Mouse (Mus musculus) lung, postnatal 14 days (tissue): ENCODE measurements around the gene Tmem209.

Source experiments
- DNase-seq: peaks from one replicate; pipeline ENCODE4 v3.0.0; 2021

The Tmem209 gene

DNA sequence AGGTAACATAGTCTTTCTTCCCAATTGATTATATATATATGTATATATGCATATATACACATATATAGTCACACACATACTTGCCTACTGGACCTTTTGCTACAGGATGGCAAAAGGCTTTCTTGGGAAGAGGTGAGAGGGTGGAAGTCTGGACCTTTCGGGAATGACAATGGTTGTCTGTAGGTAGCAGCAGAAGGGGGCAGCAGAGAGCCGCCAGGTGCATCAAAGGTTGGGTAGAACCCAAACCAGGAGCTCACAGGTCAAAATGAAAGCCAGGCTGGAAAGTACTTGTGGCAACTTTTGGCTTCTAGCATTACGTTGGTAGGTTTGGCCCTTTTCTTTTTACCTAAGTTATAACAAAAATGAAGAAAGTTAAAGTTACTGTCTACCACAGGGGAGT, 25.8 kb upstream of the Tmem209 start:
- DNase-seq = peak; percentile 68

DNA sequence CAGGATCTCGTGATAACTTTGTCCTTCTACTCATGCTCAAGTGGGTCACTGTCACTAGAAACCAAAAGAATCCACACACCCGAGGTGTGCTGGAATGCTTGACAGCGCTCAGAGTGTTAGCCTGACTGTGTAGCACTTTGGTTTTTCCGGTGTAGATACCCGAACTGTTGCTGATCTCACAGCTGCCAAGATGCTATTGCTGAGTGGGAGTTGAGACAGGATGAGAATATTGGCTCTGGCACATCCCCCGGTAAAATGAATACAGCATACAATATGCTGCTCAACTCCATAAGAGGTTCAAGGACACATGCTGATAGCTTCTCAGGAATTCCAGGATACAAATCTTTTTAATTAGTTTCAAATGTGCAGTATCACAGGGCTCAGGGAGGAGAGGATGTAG, 19.2 kb upstream of the Tmem209 start:
- no peak for DNase-seq

DNA sequence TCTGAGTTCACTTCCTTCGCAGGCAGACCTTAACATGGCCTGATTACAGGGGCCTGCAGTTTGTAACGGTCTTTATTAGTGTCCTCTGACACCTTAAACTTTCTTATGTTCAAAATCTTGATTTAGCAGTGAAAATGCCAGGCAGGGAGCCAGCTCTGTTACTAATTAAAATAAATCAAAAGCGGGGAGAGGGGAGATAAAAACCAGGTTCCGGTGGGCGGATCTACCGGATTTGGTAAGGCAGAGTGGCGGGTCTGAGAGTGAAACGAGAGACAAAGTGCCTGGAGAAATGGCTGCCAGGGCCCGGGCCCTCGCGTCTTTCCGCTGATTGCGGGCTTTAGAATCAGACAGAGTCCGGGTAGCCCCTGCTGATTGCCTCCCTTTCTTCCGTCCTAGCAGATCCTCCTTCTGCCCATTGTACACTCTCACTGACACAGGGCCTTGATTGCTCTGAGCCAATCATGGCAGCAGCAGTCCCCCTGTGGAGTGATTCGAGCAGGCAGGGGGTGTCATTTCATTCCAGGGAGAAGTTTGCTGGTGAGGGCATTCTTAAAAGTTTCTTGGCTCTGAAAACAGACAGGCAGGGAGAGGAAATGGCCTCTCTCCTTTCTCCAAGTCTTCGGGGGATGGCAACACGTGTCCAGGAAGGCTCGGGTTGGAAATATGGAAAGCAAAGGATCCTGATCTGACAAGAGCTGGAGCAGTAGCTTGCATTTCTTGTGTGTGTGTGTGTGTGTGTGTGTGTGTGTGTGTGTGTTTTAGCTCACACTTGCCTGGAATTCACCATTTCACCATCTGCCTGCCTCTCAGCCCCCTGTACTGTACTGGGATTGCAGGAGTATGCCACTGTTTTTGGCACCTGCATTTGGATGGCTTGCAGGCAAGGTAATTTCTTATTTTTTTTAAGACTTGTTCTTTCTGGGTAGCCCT, 17.3 kb upstream of the Tmem209 start:
- no peak for DNase-seq

DNA sequence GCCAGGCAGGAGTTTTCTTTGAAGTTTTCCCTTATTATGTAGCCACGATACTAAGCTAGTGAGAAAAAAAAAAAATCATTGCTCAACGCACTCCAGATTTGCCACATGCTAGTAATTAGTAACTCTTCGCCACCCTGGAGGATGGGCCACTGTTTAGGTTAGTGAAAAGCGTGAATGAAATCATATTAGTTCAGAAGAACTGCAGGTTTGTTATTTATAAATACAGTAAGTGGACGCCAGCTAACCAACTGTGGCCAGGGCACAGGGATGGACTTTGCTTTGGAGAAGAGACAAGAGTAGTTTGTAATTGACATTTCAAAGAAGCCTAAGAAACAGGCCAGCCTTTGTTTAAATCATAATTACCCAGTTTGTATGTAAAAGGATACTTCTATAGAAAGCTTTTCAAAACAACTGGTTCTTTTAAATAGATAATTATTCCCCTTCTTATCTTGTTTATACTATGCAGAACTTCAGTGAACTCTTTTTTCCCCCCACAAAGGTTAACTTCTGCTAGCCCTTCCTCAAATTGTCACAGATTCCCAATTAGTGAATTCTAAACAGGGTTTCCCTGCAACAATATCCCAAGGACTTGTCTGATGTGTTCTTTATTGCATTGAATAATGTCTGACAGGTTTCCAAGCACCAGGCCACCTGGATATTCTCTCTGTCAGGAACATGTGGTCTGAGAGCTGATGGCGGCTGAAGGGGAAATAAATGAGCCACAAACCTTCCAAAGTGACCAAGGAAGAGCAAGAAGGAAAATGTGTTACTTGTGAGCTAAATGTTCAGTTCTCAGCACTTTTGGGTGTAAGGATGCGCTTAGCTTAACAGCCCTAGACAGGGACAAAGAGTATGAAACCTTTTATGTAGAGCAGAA, 16.1 kb upstream of the Tmem209 start:
- DNase-seq = no peak

DNA sequence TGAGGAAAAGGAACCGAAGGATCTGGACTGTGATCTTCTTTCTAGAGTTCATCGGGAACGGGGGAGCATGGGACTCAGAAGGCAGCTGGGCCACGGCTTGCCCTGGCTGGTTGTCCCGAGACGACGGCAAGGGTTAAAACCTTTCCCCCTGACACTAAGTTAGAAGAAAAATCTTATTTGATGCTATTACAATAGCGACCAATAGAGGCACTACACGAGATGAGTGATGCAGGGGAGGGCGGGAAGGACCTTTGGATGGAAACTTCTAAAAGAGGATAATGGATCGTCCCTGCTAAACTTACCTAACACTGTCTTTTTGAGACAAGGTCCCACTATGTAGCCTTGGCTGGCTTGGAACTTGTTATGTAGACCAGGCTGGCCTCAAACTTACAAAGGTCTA, 10.8 kb upstream of the Tmem209 start:
- no peak for DNase-seq

DNA sequence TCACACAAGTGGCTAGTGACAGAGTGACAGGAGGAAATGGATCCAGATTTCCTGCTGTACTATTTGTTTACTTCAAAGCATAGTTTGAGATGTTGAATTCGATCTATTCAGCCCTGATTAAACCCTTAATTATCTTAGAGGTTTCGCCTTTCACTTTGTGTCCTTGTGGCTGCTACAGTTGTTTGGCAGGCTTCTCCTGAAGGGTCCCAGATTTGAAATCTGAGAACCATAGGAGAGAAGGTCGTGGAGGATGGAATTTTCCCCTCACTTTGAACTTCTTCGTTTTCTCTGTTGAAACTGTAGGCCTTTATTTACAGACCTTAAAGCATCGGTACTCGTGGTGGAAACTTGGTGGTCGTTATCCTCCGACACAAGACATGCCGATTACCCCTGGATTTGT, 4.7 kb upstream of the Tmem209 start:
- no peak for DNase-seq

DNA sequence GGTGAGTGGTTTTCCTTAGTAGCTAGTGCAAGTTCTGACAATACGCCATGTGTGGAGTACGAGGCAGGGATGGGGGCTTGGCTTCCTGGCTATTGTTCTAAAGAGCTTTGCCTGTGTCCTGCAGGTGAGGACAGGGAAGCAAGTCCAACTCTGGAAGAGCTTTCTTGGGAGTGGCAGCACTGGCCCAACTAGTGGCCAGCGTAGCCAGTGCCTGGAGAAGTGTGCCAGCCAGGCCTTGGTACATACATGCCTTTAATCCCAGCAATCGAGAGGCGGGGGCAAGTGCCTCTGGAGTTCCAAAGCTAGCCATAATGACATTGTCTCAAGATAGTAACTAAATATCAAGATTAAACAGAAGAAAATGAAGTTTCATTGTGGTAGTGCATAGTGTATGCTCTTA, 708 bp upstream of the Tmem209 start:
- no peak for DNase-seq

DNA sequence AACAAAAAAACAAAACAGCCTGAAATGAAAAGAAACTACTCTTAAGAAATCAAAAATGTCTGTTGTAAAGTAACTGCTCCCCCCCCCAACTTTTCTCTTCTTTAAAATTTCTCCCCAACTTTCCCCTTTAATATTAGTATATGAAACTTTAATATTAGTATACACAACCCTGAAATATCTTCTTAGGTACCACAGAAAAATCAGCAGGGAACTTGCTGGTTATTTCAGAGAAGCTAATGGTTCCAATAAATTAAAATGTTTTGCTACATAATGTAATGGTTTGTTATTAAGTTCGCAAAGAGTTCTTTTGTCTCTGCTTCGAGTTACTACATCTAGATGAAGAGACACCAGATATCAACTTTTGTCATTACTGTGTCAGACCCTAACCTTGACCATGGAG, 759 bp downstream of the Tmem209 start:
- DNase-seq = no peak

DNA sequence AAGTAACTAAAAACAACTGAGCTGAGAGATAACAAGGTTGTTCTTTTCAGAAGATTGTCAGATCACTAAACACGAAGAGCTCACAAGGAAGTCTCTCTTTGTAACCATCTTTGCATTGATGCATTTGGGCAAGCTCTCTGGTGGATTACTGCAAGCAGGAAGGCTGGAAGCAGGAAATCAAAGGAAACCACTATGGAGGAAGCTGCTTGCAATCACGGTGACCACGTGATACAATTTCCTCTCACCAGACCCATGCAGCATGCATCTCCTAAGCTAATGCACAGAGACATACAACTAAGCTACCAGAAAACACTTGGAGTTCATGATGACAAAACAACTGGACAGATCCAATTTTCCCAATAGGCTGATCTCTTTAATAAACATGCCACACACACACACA, 10.5 kb downstream of the Tmem209 start:
- no peak for DNase-seq

DNA sequence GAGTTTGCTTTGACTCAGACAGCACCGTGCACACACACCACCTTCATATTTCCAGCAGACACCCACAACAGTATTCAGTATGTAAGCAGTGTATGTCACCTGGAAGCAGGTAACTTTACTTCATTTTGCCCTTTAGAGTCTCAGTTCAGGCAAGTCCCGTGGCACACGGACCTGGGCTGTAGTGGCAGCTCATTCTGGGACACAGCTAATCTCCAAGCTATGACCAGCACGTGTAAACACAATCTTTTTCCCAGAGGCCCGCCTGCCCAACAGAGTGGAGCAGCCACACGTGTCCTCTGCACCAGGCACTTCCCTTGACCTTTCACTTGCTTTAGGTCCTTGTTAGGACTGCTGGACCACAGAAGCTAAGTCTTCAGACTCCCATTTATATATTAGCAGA, 23.1 kb downstream of the Tmem209 start:
- DNase-seq = no peak

DNA sequence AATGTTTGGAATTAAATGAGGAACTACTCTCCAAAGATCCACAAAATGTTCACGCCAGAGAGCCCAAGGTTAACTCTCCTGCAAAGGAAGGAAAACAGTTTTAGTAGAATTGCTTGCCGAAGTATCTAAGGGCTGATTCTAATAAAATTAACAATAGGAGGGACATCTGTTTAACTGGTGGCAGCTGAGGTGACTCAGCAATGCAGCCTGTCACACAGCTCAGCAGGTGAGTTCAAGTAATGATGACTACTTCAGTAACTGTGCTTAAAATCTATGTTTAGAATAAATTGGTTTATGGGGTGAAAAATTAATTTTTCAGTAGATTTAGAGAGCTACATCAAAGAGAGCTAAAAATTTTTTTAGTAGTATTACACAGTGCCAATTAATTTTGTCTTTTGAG, 26.7 kb downstream of the Tmem209 start:
- DNase-seq = no peak

DNA sequence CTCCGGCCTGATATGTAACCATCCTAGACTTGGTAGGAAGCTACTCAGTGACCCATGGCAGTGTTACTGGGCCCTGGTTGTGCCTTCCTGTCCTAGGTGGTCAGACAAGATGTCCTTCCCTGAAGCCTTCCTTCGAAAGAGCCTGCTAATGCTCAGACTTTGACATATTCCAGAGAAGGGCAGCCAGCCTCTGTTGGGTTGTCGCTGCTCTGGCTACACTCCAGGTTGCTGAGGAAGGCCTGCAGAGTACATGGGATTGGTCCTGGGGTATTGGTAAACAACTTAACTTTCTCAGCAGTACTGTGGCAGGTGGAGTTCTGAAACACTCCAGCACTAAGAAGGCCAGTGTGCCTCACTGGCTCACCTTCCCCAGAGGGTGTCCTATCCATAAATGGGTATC, 30.2 kb downstream of the Tmem209 start:
- DNase-seq = no peak

DNA sequence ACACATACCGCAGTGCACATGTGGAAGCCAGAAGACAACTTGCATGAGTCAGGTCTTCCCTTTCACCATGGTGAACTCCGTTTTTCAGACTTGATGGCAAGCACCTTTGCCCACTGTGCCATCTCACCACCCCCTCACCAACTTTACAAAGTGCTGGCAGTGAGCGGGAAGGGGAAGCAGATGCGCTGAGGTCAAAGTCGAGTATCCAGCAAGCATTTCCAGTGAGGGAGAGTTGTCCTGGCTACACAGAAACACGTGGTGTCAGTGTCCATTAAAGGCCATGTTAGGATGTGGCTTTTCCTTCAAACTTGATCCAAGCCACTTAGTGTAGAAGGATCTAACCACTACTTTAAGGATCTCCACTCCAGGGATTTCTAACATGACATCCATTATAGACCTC, 31.8 kb downstream of the Tmem209 start:
- DNase-seq = no peak

DNA sequence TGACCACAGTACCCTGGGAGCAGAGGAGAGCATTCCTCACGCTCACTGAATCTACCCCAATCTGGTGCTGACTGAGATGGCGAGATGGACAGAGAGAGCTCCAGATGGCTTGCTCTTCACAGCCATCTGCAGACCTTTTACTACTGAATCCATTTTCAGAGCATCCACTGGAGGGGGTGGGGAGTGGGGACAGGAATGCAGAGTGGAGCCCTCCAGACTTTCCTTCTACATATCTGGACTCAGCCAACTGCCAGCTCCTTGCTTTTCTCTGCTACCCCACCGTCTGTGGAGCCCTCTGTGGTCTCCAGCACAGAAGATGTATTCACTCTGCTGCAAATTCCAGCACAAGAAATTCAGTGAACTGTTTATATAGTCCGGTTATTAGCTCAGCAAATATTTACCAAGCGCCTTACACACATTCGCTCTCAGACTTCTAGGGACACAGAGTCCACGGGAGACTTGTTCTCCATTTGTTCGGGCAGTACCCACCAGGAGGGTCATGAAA, 32.3 kb downstream of the Tmem209 start:
- DNase-seq = no peak

DNA sequence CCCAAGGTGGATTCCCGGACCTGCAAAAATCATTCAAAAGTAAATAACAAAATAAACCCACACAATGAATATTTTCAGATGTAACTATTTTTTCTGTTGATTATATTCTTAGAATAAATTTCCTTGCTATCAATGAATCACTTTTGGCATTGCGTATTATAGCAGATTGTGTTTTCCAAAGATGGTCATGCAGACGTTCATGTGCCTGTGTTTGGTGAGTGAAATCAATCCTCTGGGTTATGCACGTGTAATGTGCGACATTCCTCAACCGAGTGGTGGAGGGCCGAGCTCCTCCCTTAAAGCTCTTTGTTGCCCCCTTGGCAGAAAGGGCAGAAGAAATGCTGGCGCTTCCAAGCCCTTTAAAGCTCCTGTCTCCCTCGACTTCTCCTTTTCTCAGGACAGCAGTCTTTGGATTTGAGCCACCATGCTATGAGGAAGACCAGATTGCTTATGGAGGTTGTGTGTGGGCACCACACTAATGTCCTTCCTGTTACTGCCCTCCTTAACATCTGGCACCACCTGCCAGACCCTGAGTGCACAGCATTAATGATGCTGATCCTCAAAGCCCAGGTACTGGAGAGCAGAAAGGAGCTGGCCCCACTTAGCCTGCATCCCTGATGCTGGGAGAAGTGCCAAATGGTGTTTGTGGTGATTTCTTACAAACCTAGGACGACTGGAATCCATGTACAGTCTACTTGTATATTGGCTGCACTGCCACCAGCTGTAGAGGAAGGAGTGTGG, 33.4 kb downstream of the Tmem209 start:
- DNase-seq = no peak

DNA sequence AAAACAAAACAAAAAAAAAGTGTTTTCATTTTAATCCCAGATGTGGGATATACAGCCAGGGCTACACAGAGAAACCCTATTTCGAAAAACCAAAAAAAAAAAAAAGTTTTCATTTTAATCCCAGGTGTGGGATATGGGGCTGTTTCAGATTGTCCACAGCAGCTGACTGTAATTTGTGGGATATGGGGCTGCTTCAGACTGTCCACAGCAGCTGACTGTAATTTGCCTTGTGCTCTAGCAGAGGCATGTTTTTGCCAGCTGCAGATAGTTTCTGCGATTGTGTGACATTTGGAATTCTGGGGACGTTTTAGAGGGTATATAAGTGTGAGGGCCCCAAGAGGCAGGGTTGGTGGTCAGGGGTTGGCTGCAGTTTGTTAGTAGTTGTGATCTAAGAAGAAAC, 37.9 kb downstream of the Tmem209 start:
- DNase-seq = no peak

DNA sequence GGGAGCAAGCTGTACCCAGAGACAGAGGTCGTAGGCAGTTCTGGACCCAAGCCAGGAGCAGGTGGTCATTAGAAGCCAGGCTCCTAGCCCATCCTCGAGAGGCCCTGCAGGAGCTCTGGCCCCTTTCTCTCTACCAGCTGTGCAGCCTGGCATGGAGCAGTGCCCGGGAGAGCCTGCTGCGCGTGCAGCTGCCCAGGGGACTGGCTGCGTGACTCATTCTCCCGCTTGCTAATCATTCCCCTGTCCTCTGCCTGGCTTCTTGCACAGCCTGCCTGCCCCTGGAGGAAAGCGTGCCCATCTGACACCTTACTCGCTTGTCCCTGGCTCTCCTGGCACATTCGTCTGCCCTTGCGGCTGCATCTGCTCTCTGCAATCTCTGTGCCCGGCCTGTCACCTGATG, 40.2 kb downstream of the Tmem209 start:
- DNase-seq = no peak

DNA sequence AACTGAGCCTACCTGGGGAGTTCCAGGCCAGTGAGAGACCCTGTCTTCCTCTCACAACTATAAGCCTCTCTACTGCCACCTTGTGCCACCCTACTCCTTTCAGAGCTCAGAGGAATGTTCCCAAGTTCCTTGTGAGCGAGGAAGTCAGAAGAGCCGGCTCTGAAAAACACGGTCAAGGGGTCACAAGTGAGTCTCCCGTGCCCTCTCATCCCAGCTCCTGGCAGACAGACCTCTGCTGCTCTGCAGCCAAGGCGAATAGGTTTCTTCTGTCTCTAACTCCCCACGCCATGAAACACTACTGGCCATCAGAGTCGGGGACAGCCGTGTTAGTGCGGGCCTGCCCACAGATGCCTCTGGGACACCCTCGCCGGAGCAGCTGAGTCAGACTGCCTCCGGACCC, 40.9 kb downstream of the Tmem209 start:
- peak; percentile 60 for DNase-seq

DNA sequence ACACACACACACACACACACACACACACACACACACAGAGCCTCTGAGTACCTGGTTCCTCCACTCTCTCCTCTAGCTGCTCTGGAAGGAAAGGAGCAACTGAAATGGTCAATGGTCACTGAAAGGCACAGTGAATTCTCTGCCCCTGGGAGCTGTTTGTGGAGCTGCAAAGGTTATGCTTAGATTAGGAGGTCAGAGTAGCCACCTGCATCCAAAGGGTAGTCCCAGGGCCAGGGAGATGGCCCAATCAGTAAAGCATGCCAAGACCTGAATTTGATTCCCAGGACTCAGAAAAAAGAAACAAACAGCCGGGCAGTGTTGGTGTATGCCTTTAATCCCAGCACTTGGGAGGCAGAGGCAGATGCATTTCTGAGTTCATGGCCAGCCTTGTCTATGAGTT, 41.5 kb downstream of the Tmem209 start:
- DNase-seq = no peak

DNA sequence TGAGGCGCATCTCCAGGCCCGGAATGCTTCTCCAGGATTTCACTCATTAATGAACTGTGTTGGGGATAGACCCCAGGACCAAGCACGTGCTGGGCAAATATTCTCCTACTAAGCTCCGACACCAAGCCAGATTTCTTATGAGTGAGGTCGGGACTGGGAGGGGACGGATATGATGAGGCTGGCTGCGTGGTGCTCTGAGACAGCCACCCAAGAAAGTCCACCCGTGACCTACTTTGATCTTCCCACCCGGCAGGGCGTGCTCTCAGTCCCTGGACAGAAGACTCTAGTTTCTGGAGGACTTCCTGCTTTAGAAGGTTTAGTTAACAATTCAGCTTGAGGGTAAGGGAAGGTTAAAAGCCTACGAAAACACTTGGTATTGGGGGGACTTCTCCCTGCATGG, 44.0 kb downstream of the Tmem209 start:
- DNase-seq = no peak

DNA sequence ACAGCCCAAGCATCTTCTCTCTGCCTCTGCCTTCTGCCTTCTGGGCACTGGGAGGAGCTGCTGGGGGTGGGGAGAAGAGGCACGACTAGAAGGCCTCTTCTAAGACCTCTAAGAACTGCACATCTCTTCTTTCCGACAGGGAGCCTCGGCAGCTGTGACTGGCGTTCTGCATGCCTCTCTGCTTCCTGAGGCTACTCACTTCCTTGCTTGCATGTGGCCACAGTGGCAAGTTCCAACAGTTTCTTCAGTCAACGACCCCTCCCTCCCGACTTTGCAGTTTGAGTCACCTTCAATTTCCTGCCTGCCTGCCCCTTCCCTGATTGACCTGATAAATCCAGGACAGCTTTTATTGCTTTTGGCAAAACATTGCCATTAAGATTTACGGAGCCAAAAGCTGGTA, 46.8 kb downstream of the Tmem209 start:
- no peak for DNase-seq

DNA sequence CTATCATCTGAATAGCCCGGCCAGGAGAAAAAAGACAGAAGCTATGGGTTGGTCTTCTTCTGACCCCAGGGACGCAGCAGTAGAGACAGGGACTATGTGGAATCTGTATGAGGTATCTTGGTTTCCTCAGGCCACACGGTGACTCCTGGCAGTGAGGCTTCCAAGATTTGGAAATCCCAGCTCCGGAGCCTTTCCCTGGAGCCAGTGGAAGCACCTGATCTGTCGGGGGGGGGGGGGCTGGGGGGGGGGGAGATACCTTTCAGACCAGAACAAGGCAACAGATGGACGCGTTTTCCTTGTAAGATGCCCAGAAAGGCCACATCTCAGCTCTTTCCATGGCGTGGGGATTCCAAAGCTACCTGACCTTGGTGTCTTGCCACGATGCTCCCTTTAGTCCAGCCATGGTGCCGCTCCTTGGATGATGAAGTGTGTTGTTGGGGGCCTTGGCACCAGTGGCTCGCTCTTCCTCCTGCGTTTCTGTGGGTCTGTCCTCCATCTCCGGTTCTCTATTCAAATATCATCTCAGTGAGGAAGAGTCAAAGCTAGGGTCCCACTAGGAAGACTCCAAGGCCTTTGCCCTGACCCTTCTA, 47.7 kb downstream of the Tmem209 start:
- no peak for DNase-seq
